Mouse (Mus musculus): Measurements from ENCODE around the gene Abhd10.

The Abhd10 gene

DNA sequence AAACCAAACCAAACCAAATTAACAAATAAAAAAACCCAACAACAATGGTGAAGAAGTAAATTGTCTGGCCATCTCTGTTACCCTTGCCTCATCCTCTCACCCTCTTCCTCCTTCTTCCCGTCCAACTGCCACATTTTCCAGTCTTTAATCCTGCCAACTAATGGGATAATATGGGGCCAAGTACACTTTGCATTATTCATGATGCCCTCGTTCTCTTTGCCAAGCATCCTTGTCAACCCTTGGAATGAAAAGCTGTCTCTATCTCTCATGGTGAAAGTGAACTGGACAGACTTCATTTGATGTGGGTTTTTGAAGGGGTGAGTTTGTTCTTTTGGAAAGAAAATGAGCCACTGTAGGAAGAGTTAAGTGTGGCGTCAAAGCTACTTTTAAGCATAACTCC, 49.9 kb downstream of the Abhd10 start:
- in situ Hi-C loops (cut with MboI; ENCODE audit: low pct_unique_long_range_greater_than_20kb in 1 of 2, low sequenced_read_pairs in 2 of 2, unreplicated experiment in 1 of 2): loop anchor here in 1 of 2 experiments (25.0 kb wide), 1 partner anchor 269 kb away; the partner anchor contains the start of gene Phldb2

DNA sequence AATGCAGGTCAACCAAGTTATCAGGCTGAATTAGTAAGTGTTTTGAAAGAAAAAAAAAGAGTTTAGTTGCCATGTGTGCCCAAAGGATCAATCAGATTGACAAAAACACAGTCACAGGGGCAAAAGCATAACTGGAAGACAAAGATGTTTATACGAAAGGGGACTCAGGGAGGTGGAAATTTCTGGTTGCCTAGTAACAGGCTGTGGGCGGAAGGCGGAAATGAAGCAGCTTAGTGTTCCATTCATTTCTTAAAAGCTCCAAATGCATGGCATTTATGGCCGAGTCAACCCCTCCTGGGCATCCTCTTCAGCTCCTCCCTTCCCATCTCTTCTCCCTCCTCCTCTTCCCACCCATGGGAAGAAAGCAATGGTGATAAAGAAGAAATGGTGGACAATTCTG, 52.6 kb downstream of the Abhd10 start:
- in situ Hi-C loops (cut with MboI; ENCODE audit: low pct_unique_long_range_greater_than_20kb in 1 of 2, low sequenced_read_pairs in 2 of 2, unreplicated experiment in 1 of 2): loop anchor here in 1 of 2 experiments (25.0 kb wide), 1 partner anchor 272 kb away; the partner anchor contains the start of gene Phldb2

DNA sequence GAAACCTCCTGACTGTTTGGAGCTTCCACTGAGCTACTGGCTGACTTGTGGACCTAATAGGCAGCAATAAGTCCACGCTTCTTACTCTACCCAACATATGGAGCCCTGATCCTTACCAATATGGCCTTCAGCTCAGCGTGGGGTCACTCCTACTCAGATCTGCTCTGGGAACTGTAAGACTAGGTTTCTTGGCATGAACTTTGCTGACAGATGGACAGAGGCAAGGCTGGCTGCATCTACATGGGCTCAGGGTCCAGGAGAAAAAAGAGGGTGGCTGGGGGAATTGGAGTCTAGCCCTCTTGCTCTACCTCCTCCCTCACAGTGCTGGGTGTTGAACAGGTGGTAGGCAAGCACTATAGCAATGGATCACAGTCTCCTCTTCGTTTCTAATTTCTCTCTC, 55.9 kb downstream of the Abhd10 start:
- in situ Hi-C loops (cut with MboI; ENCODE audit: low pct_unique_long_range_greater_than_20kb in 1 of 2, low sequenced_read_pairs in 2 of 2, unreplicated experiment in 1 of 2): loop anchor here in 1 of 2 experiments (25.0 kb wide), 1 partner anchor 275 kb away; the partner anchor contains the start of gene Phldb2

- in situ Hi-C loops (cut with MboI; ENCODE audit: low pct_unique_long_range_greater_than_20kb in 1 of 2, low sequenced_read_pairs in 2 of 2, unreplicated experiment in 1 of 2): loop anchor here in 1 of 2 experiments (25.0 kb wide), 1 partner anchor 277 kb away; the partner anchor contains the start of gene Phldb2
Measured at GRCm38 (mm10) chr16:45685295-45685694, 57.5 kb downstream of the Abhd10 start.

GRCm38 (mm10) chr16:45684815-45685214, 57.9 kb downstream of the Abhd10 start:
- in situ Hi-C loops (cut with MboI; ENCODE audit: low pct_unique_long_range_greater_than_20kb in 1 of 2, low sequenced_read_pairs in 2 of 2, unreplicated experiment in 1 of 2): loop anchor here in 1 of 2 experiments (25.0 kb wide), 1 partner anchor 277 kb away; the partner anchor contains the start of gene Phldb2

All from mouse embryonic stem cell (cell line).